Mouse (Mus musculus) MEL (cell line): ENCODE measurements around the gene Tdrd12.
"Not testable (repeated sequence)": the region's sequence is repeated elsewhere in the genome, so short reads cannot be mapped to it uniquely, and the experiment has no call there.

Experiments used
- BHLHE40 ChIP-seq: IDR thresholded peaks from 2 replicates; pipeline ENCODE4 v1.6.1; 2012; ENCODE audit warnings: low read depth, mild to moderate bottlenecking, inconsistent platforms, low read length, improper control_type of control experiment, borderline replicate concordance
- CHD2 ChIP-seq: IDR thresholded peaks from 2 replicates; pipeline ENCODE4 v1.6.1; 2011; ENCODE audit warnings: low read length, improper control_type of control experiment
- CTCF ChIP-seq, 3 experiments: IDR thresholded peaks in 2 of 3; conservative IDR thresholded peaks in 1 of 3; 2 replicates each; pipeline ENCODE4 v1.5.1; 2011 to 2012; ENCODE audit warnings: low read length in 3 of 3, low read depth in 2 of 3, mild to moderate bottlenecking in 2 of 3, improper control_type of control experiment in 1 of 3, inconsistent platforms in 1 of 3, mixed read lengths in 1 of 3, moderate library complexity in 1 of 3; ENCODE audit not compliant: control insufficient read depth in 1 of 3, insufficient read depth in 1 of 3, poor library complexity in 1 of 3, severe bottlenecking in 1 of 3
- EP300 ChIP-seq, 2 experiments: IDR thresholded peaks; 2 replicates each; pipeline ENCODE4 v1.6.1; 2011; ENCODE audit warnings: improper control_type of control experiment in 2 of 2, low read length in 2 of 2, low read depth in 1 of 2, mild to moderate bottlenecking in 1 of 2
- GATA1 ChIP-seq: IDR thresholded peaks from 2 replicates; pipeline ENCODE4 v1.6.1; 2011; ENCODE audit warnings: low read depth, low read length, improper control_type of control experiment
- JUND ChIP-seq: IDR thresholded peaks from 2 replicates; pipeline ENCODE4 v1.6.1; 2011; ENCODE audit warnings: low read depth, mild to moderate bottlenecking, improper control_type of control experiment, low read length
- POLR2A ChIP-seq, 2 experiments: IDR thresholded peaks; 2 replicates each; pipeline ENCODE4 v1.6.1; 2011 to 2012; ENCODE audit warnings: low read length in 2 of 2, mild to moderate bottlenecking in 2 of 2, control low read depth in 1 of 2, improper control_type of control experiment in 1 of 2, low read depth in 1 of 2, moderate library complexity in 1 of 2; ENCODE audit not compliant: control insufficient read depth in 1 of 2, insufficient read depth in 1 of 2, poor library complexity in 1 of 2
- RAD21 ChIP-seq: IDR thresholded peaks from 2 replicates; pipeline ENCODE4 v1.6.1; 2011; ENCODE audit warnings: mild to moderate bottlenecking, low read depth, low read length, improper control_type of control experiment
- TAL1 ChIP-seq: IDR thresholded peaks from 2 replicates; pipeline ENCODE4 v1.6.1; 2012; ENCODE audit warnings: mild to moderate bottlenecking, inconsistent platforms, low read length, moderate library complexity, mixed read lengths
- ZC3H11A ChIP-seq: IDR thresholded peaks from 2 replicates; pipeline ENCODE4 v1.6.1; 2012; ENCODE audit warnings: low read depth, mild to moderate bottlenecking, inconsistent platforms, low read length, improper control_type of control experiment

- TF ChIP-seq RAD21; POLR2A (IDR thresholded peaks at IDR 0.05; ENCODE audit: control insufficient read depth in 1 of 2, insufficient read depth in 1 of 2, low read depth in 1 of 2, low read length in 2 of 2, poor library complexity in 1 of 2); EP300 (IDR thresholded peaks at IDR 0.05; ENCODE audit: low read depth in 1 of 2, low read length in 2 of 2); TAL1; BHLHE40; GATA1; JUND; CHD2: not testable (repeated sequence)
- TF ChIP-seq CTCF (IDR thresholded peaks at IDR 0.05 in 2 of 3, conservative IDR thresholded peaks at IDR 0.05 in 1 of 3; ENCODE audit: control insufficient read depth in 1 of 3, insufficient read depth in 1 of 3, low read depth in 2 of 3, low read length in 3 of 3, poor library complexity in 1 of 3, severe bottlenecking in 1 of 3) (peak in 2 of 3 experiments; percentile 36 to 53; a peak in 5 of 6 replicates), ZC3H11A (peak; percentile 28)
Measured at GRCm38 (mm10) chr7:35569724-35570123, 32.2 kb upstream of the Tdrd12 start.
